Mouse (Mus musculus): ENCODE data around the gene Txndc5.

- TF ChIP-seq GATA1 (IDR thresholded peaks at IDR 0.05; ENCODE audit: low read length): no peak
- no peak for TF ChIP-seq TAL1 (IDR thresholded peaks at IDR 0.05; ENCODE audit: low read length)
Observed at GRCm38 (mm10) chr13:38554611-38555010, 26.0 kb upstream of the Txndc5 start.
